Mouse (Mus musculus) lung, adult 2 months (tissue): ENCODE data around the gene Hoxa10.

ENCODE experiments used
- CTCF ChIP-seq: fragments of 200-500 bp; IDR thresholded peaks from 2 replicates; pipeline ENCODE4 v1.5.1; 2011; ENCODE audit warnings: mild to moderate bottlenecking, low read length, control low read depth; ENCODE audit not compliant: insufficient read depth
- POLR2A ChIP-seq: fragments of 200-500 bp; IDR thresholded peaks from 2 replicates; pipeline ENCODE4 v1.6.1; 2011; ENCODE audit warnings: low read depth, mild to moderate bottlenecking, control low read depth, low read length, borderline replicate concordance; ENCODE audit errors: extremely low read depth

DNA sequence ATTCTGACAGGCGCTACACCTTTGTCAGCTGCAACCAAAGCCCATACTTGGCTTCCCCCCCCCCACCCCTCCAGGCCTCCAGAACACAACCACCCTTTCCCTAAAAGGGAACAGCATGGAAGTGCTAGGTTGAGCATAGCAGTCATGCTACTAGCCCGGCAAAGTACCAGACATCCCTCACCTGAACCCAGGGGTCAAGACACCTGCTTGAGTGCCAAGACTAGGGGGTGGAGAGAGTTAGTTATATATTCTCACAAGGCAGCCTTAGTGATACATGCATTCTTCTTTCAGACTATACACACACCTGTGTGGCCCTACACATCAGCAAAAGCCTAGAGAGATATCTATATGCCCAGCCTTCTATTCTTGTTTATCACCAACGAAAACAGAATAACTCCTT, 54.8 kb downstream of the Hoxa10 start:
- no peak for TF ChIP-seq CTCF
- TF ChIP-seq POLR2A, result no peak
